Mouse (Mus musculus): ENCODE results near the gene Ubqln4.

GRCm38 (mm10) chr3:88607758-88608138, 54.2 kb downstream of the Ubqln4 start:
- TF ChIP-seq ZC3H11A (IDR thresholded peaks at IDR 0.05; ENCODE audit: borderline replicate concordance, low read depth, low read length): no peak
- no peak for TF ChIP-seq HCFC1 (IDR thresholded peaks at IDR 0.05; ENCODE audit: borderline replicate concordance, insufficient read depth, low read length)
- no peak for TF ChIP-seq MAFK (IDR thresholded peaks at IDR 0.05; ENCODE audit: insufficient read depth, low read depth, low read length)
